Mouse (Mus musculus) CH12.LX (cell line): ENCODE measurements at regions not wholly inside any gene's neighbourhood (a gene's known extent, or its start where the extent isn't known, plus 50 kb on each side); places are given as distances from the start of the nearest gene placed in this dataset.

Experiments used
- DNase-seq: peaks from one replicate; pipeline ENCODE4 v3.0.0-alpha.2; 2013; ENCODE audit errors: extremely low read depth
- H3K27ac ChIP-seq: 2 replicates; pipeline ENCODE4 v1.5.1; 2012; ENCODE audit warnings: low read depth, mild to moderate bottlenecking, control low read depth, moderate library complexity; ENCODE audit not compliant: insufficient read depth
- H3K27me3 ChIP-seq: replicated peaks from 2 replicates; pipeline ENCODE3; 2012; ENCODE audit warnings: inconsistent platforms
- H3K36me3 ChIP-seq, 2 experiments: replicated peaks in 1 of 2; 2 replicates each; pipeline versions ENCODE3 to v1.6.1; 2012; ENCODE audit warnings: inconsistent platforms in 1 of 2, low read length in 1 of 2, mild to moderate bottlenecking in 1 of 2, mixed read lengths in 1 of 2, moderate library complexity in 1 of 2; ENCODE audit not compliant: control insufficient read depth in 1 of 2, insufficient read depth in 1 of 2
- H3K4me1 ChIP-seq, 2 experiments: 2 replicates each; pipeline ENCODE4 v1.6.1; 2012; ENCODE audit warnings: inconsistent platforms in 1 of 2, moderate library complexity in 1 of 2; ENCODE audit not compliant: insufficient read depth in 2 of 2, control insufficient read depth in 1 of 2
- H3K4me2 ChIP-seq: 2 replicates; pipeline ENCODE4 v1.6.1; 2012; ENCODE audit warnings: low read depth, mild to moderate bottlenecking, control low read depth; ENCODE audit not compliant: poor library complexity, insufficient read depth, severe bottlenecking
- H3K4me3 ChIP-seq, 3 experiments: fragments of 150-350 bp in 1 of 3; sonication (generic) in 1 of 3; replicated peaks in 1 of 3; 2 replicates each; pipeline versions ENCODE3 to v1.5.1; 2011 to 2012; ENCODE audit warnings: low read depth in 2 of 3, low read length in 2 of 3, mild to moderate bottlenecking in 2 of 3, moderate library complexity in 2 of 3, control low read depth in 1 of 3, improper control_type of control experiment in 1 of 3, inconsistent platforms in 1 of 3, mixed read lengths in 1 of 3; ENCODE audit not compliant: poor library complexity in 1 of 3
- H3K79me2 ChIP-seq: replicated peaks from 2 replicates; pipeline ENCODE4 v1.6.1; 2012; ENCODE audit warnings: mild to moderate bottlenecking, moderate library complexity; ENCODE audit not compliant: control insufficient read depth, poor library complexity, insufficient read depth, severe bottlenecking; ENCODE audit errors: extremely low read depth
- H3K9ac ChIP-seq: 2 replicates; pipeline ENCODE4 v1.6.1; 2012; ENCODE audit warnings: low read depth, mild to moderate bottlenecking, control low read depth, moderate library complexity; ENCODE audit not compliant: insufficient read depth
- H3K9me3 ChIP-seq: replicated peaks from 2 replicates; pipeline ENCODE3; 2012; ENCODE audit warnings: low read length, inconsistent platforms, mixed read lengths
- CHD1 ChIP-seq: IDR thresholded peaks from 2 replicates; pipeline ENCODE4 v1.6.1; 2012; ENCODE audit warnings: low read depth, low read length, improper control_type of control experiment, inconsistent platforms
- CHD2 ChIP-seq: IDR thresholded peaks from 2 replicates; pipeline ENCODE4 v1.6.1; 2011; ENCODE audit warnings: low read length, improper control_type of control experiment
- E2F4 ChIP-seq: IDR thresholded peaks from 2 replicates; pipeline ENCODE4 v1.6.1; 2011; ENCODE audit warnings: low read depth, low read length, improper control_type of control experiment; ENCODE audit not compliant: insufficient replicate concordance
- ETS1 ChIP-seq: conservative IDR thresholded peaks from 2 replicates; pipeline ENCODE4 v1.6.1; 2012; ENCODE audit warnings: low read depth, mild to moderate bottlenecking, inconsistent platforms, low read length, improper control_type of control experiment, moderate library complexity
- HCFC1 ChIP-seq: IDR thresholded peaks from 2 replicates; pipeline ENCODE4 v1.6.1; 2012; ENCODE audit warnings: low read depth, mild to moderate bottlenecking, inconsistent platforms, low read length, improper control_type of control experiment
- IRF4 ChIP-seq: IDR thresholded peaks from 2 replicates; pipeline ENCODE4 v1.6.1; 2014; ENCODE audit warnings: low read depth, mild to moderate bottlenecking, inconsistent platforms, low read length, improper control_type of control experiment
- JUND ChIP-seq: conservative IDR thresholded peaks from 2 replicates; pipeline ENCODE4 v1.6.1; 2011; ENCODE audit warnings: low read depth, low read length, improper control_type of control experiment
- KAT2A ChIP-seq: IDR thresholded peaks from 2 replicates; pipeline ENCODE4 v1.6.1; 2012; ENCODE audit warnings: low read length, improper control_type of control experiment, inconsistent platforms; ENCODE audit not compliant: insufficient replicate concordance
- MAFK ChIP-seq: IDR thresholded peaks from 2 replicates; pipeline ENCODE4 v1.6.1; 2011; ENCODE audit warnings: low read length, improper control_type of control experiment; ENCODE audit not compliant: insufficient replicate concordance
- MAX ChIP-seq: IDR thresholded peaks from 2 replicates; pipeline ENCODE4 v1.6.1; 2011; ENCODE audit warnings: low read length, improper control_type of control experiment
- MAZ ChIP-seq: IDR thresholded peaks from 2 replicates; pipeline ENCODE4 v1.6.1; 2012; ENCODE audit warnings: low read depth, mild to moderate bottlenecking, inconsistent platforms, low read length, improper control_type of control experiment, moderate library complexity
- MXI1 ChIP-seq: IDR thresholded peaks from 2 replicates; pipeline ENCODE4 v1.6.1; 2011; ENCODE audit warnings: mild to moderate bottlenecking, low read depth, low read length, improper control_type of control experiment
- MYC ChIP-seq: IDR thresholded peaks from 2 replicates; pipeline ENCODE4 v1.6.1; 2011; ENCODE audit warnings: low read depth, mild to moderate bottlenecking, improper control_type of control experiment, low read length
- NELFE ChIP-seq: IDR thresholded peaks from 2 replicates; pipeline ENCODE4 v1.6.1; 2011; ENCODE audit warnings: low read depth, low read length, improper control_type of control experiment
- NRF1 ChIP-seq: IDR thresholded peaks from 2 replicates; pipeline ENCODE4 v1.6.1; 2014; ENCODE audit warnings: low read depth, mild to moderate bottlenecking, inconsistent platforms, low read length, improper control_type of control experiment, moderate library complexity
- POLR2A ChIP-seq: IDR thresholded peaks from 2 replicates; pipeline ENCODE4 v1.6.1; 2011; ENCODE audit warnings: low read depth, mild to moderate bottlenecking, improper control_type of control experiment, low read length
- RAD21 ChIP-seq: IDR thresholded peaks from 2 replicates; pipeline ENCODE4 v1.6.1; 2011; ENCODE audit warnings: low read depth, mild to moderate bottlenecking, low read length, improper control_type of control experiment, moderate library complexity
- RCOR1 ChIP-seq: conservative IDR thresholded peaks from 2 replicates; pipeline ENCODE4 v1.6.1; 2012; ENCODE audit warnings: low read depth, mild to moderate bottlenecking, inconsistent platforms, low read length, improper control_type of control experiment
- SIN3A ChIP-seq: IDR thresholded peaks from 2 replicates; pipeline ENCODE4 v1.6.1; 2012; ENCODE audit warnings: low read length, improper control_type of control experiment, inconsistent platforms
- SMC3 ChIP-seq: IDR thresholded peaks from 2 replicates; pipeline ENCODE4 v1.6.1; 2011; ENCODE audit warnings: low read depth, low read length, improper control_type of control experiment
- TCF12 ChIP-seq: IDR thresholded peaks from 2 replicates; pipeline ENCODE4 v1.6.1; 2014; ENCODE audit warnings: low read depth, mild to moderate bottlenecking, inconsistent platforms, low read length, improper control_type of control experiment
- ZC3H11A ChIP-seq: IDR thresholded peaks from 2 replicates; pipeline ENCODE4 v1.6.1; 2012; ENCODE audit warnings: low read depth, mild to moderate bottlenecking, inconsistent platforms, low read length, improper control_type of control experiment
- ZKSCAN1 ChIP-seq: IDR thresholded peaks from 2 replicates; pipeline ENCODE4 v1.6.1; 2012; ENCODE audit warnings: low read depth, inconsistent platforms, low read length, improper control_type of control experiment, borderline replicate concordance
- dilution Hi-C: fragments of 300-500 bp; cut with MboI; formaldehyde crosslinking; loops from 2 replicates; pipeline ENCODE4 v1.14.3; 2020; ENCODE audit warnings: low sequenced_read_pairs; ENCODE audit not compliant: extremely low pct_unique_long_range_greater_than_20kb, extremely low pct_ligation_motif_present
- in situ Hi-C: fragments of 300-500 bp; cut with MboI; formaldehyde crosslinking; loops from 3 replicates; pipeline ENCODE4 v1.14.3; 2019; ENCODE audit warnings: low sequenced_read_pairs, low pct_ligation_motif_present, low pct_unique_long_range_greater_than_20kb, mixed read lengths

GRCm38 (mm10) chr8:98572597-98573514 lies 843.4 kb downstream of the Cdh8 start (continued):
- TF ChIP-seq KAT2A: no peak
- TF ChIP-seq, all 38 proteins: peak for 0

- peaks cover 23% of the 10 kb centered on the region for H3K9me3 ChIP-seq
- H3K79me2 ChIP-seq: no peaks in the 10 kb centered on the region
- H3K27me3 ChIP-seq: no peaks in the 10 kb centered on the region
- TF ChIP-seq JUND (no peak), SMC3 (no peak), HCFC1 (no peak), RCOR1 (no peak), KAT2A (no peak), NELFE (no peak), NRF1 (no peak), SIN3A (no peak), IRF4 (no peak), MXI1 (no peak), MAX (no peak), ZKSCAN1 (no peak), CHD1 (no peak), MAZ (no peak), POLR2A (no peak), TCF12 (no peak), E2F4 (no peak), ETS1 (no peak)
- no peaks in the 10 kb centered on the region for H3K36me3 ChIP-seq
- H3K4me1 ChIP-seq: no peaks in the 10 kb centered on the region
- in situ Hi-C loops (no loop called here), dilution Hi-C loops (no loop called here)
- H3K27ac ChIP-seq: no peak overlapping the region
- H3K4me3 ChIP-seq: no peak overlapping the region
- no peak overlapping the region for H3K4me2 ChIP-seq
- no peak overlapping the region for H3K9ac ChIP-seq
- no peak for DNase-seq
These were observed 849.6 kb downstream of the Cdh8 start for GRCm38 (mm10) chr8:98566661-98567060.

GRCm38 (mm10) chr8:98518459-98518858 lies 897.8 kb downstream of the Cdh8 start:
- dilution Hi-C loops: no loop called here
- in situ Hi-C loops: no loop called here

More at GRCm38 (mm10) chr8:98518459-98518858, 897.8 kb downstream of the Cdh8 start:
- no peaks in the 10 kb centered on the region for H3K79me2 ChIP-seq
- no peak for DNase-seq
- H3K4me2 ChIP-seq: no peak overlapping the region
- TF ChIP-seq JUND: no peak
- no peak for TF ChIP-seq ZC3H11A
- no peak for TF ChIP-seq MYC
- no peak for TF ChIP-seq HCFC1
- no peak for TF ChIP-seq ZKSCAN1
- no peak for TF ChIP-seq NELFE
- TF ChIP-seq CHD2: no peak
- no peak for TF ChIP-seq MAFK
- no peak for TF ChIP-seq KAT2A
- no peak for TF ChIP-seq IRF4
- TF ChIP-seq SMC3: no peak
- no peak for TF ChIP-seq RAD21
- TF ChIP-seq CHD1: no peak
- no peaks in the 10 kb centered on the region for H3K27me3 ChIP-seq
- H3K4me1 ChIP-seq: no peaks in the 10 kb centered on the region
- peaks cover 12% of the 10 kb centered on the region for H3K9me3 ChIP-seq
- H3K4me3 ChIP-seq: no peak overlapping the region
- H3K9ac ChIP-seq: no peak overlapping the region
- no peak overlapping the region for H3K27ac ChIP-seq
- no peaks in the 10 kb centered on the region for H3K36me3 ChIP-seq
